Mouse (Mus musculus) embryonic fibroblast, embryonic 13.5 days (primary cell): ENCODE measurements around the gene Zfp771. TPM values are rescaled to one million over a fixed set of nuclear protein-coding genes. Genes with fewer than 3 reads are reported as not detected.

Experiments
- H3K27ac ChIP-seq: 2 replicates; pipeline ENCODE4 v1.5.1; 2012; ENCODE audit warnings: low read length, control low read depth, inconsistent platforms; ENCODE audit not compliant: insufficient read depth
- H3K4me1 ChIP-seq: 2 replicates; pipeline ENCODE4 v1.6.1; 2011; ENCODE audit warnings: low read length; ENCODE audit not compliant: control insufficient read depth, insufficient read depth
- H3K4me3 ChIP-seq: 2 replicates; pipeline ENCODE4 v1.5.1; 2011; ENCODE audit warnings: mild to moderate bottlenecking, control low read depth, low read length; ENCODE audit not compliant: insufficient read depth
- CTCF ChIP-seq: IDR thresholded peaks from 2 replicates; pipeline ENCODE4 v1.5.1; 2011; ENCODE audit warnings: mild to moderate bottlenecking, control low read depth, low read length, moderate library complexity, borderline replicate concordance; ENCODE audit not compliant: insufficient read depth
- POLR2A ChIP-seq: IDR thresholded peaks from 2 replicates; pipeline ENCODE4 v1.6.1; 2011; ENCODE audit warnings: low read depth, mild to moderate bottlenecking, control low read depth, low read length, moderate library complexity
- polyA plus RNA-seq: library from polyadenylated mRNA; stranded (reverse); fragments of >200 nt; gene quantifications from 2 replicates; pipeline ENCODE4 v1.2.4, GENCODE M21; 2011; ENCODE audit warnings: low read depth; ENCODE audit not compliant: missing spikeins, insufficient read length

The Zfp771 gene
- polyA plus RNA-seq, 1 experiment, result 21.3 TPM

- TF ChIP-seq POLR2A, result no peak
- TF ChIP-seq CTCF, result no peak
- H3K4me1 ChIP-seq, result no peaks in the 10 kb centered on the region
- no peak overlapping the region for H3K27ac ChIP-seq
- H3K4me3 ChIP-seq, result no peak overlapping the region
Observed at GRCm38 (mm10) chr7:127297586-127298193, 53.6 kb downstream of the Zfp771 start.

Other genes with a start within 250 kb of the Zfp771 start
- gene Mvp, start 229.7 kb upstream of the Zfp771 start, polyA plus RNA-seq, result 32.2 and 47.6 TPM in 2 replicates
- gene Pagr1b, start 227.8 kb upstream of the Zfp771 start, polyA plus RNA-seq, result 21.7 and 25.6 TPM in 2 replicates
- 14.0 and 14.3 TPM in 2 replicates for gene Pagr1a, start 226.9 kb upstream of the Zfp771 start, polyA plus RNA-seq
- gene Gm42742, start 223.2 kb upstream of the Zfp771 start, polyA plus RNA-seq, result 13.5 and 15.7 TPM in 2 replicates
- 3.1 and 15.3 TPM in 2 replicates for gene Prrt2, start 223.1 kb upstream of the Zfp771 start, polyA plus RNA-seq
- 86.9 and 127 TPM in 2 replicates for gene Maz, start 217.2 kb upstream of the Zfp771 start, polyA plus RNA-seq
- 22.5 and 37.4 TPM in 2 replicates for gene Kif22, start 201.8 kb upstream of the Zfp771 start, polyA plus RNA-seq
- gene Zg16, start 156.9 kb upstream of the Zfp771 start, polyA plus RNA-seq, result not detected in 2 replicates
- gene AI467606, start 152.9 kb upstream of the Zfp771 start, polyA plus RNA-seq, result 0.42 and 1.1 TPM in 2 replicates
- gene Qprt, start 122.0 kb upstream of the Zfp771 start, polyA plus RNA-seq, result 0.25 TPM in 1 of 2 replicates, not detected in the other
- not detected in 2 replicates for gene Spn, start 106.5 kb upstream of the Zfp771 start, polyA plus RNA-seq
- 66.3 and 74.3 TPM in 2 replicates for gene Cd2bp2, start 48.2 kb upstream of the Zfp771 start, polyA plus RNA-seq
- 37.0 and 37.5 TPM in 2 replicates for gene Tbc1d10b, start 35.8 kb upstream of the Zfp771 start, polyA plus RNA-seq
- gene Mylpf, start 35.4 kb upstream of the Zfp771 start, polyA plus RNA-seq, result 1.4 and 1.7 TPM in 2 replicates
- 11.0 and 12.4 TPM in 2 replicates for gene Zfp553, start 11.2 kb upstream of the Zfp771 start, polyA plus RNA-seq
- gene Sept1, start 11.1 kb upstream of the Zfp771 start, polyA plus RNA-seq, result 3.9 and 4.2 TPM in 2 replicates
- 29.0 and 30.6 TPM in 2 replicates for gene Dctpp1, start 16.4 kb downstream of the Zfp771 start, polyA plus RNA-seq
- gene Sephs2, start 29.8 kb downstream of the Zfp771 start, polyA plus RNA-seq, result 25.9 and 29.4 TPM in 2 replicates
- 0.20 and 0.56 TPM in 2 replicates for gene Itgal, start 52.0 kb downstream of the Zfp771 start, polyA plus RNA-seq
- 18.4 and 20.7 TPM in 2 replicates for gene Zfp768, start 101.3 kb downstream of the Zfp771 start, polyA plus RNA-seq
- 4.5 and 7.0 TPM in 2 replicates for gene Zfp747, start 131.8 kb downstream of the Zfp771 start, polyA plus RNA-seq
- gene 9130019O22Rik, start 142.9 kb downstream of the Zfp771 start, polyA plus RNA-seq, result 1.6 and 2.1 TPM in 2 replicates
- 5.3 and 7.1 TPM in 2 replicates for gene E430018J23Rik, start 149.4 kb downstream of the Zfp771 start, polyA plus RNA-seq
- 3.3 and 5.0 TPM in 2 replicates for gene Zfp764, start 162.5 kb downstream of the Zfp771 start, polyA plus RNA-seq
- 9.6 and 11.0 TPM in 2 replicates for gene Zfp688, start 177.8 kb downstream of the Zfp771 start, polyA plus RNA-seq
- 1.8 and 3.2 TPM in 2 replicates for gene Zfp689, start 204.9 kb downstream of the Zfp771 start, polyA plus RNA-seq
- 73.6 and 83.0 TPM in 2 replicates for gene Prr14, start 215.3 kb downstream of the Zfp771 start, polyA plus RNA-seq
- 54.2 and 58.1 TPM in 2 replicates for gene Fbrs, start 234.9 kb downstream of the Zfp771 start, polyA plus RNA-seq